Mouse (Mus musculus) erythroblast, embryonic 14.5 days (primary cell): ENCODE measurements around the gene Gm6525. TPM values are rescaled to one million over a fixed set of nuclear protein-coding genes. Genes with fewer than 3 reads are reported as not detected.

Experiments used
- H3K27me3 ChIP-seq: 2 replicates; pipeline ENCODE4 v1.6.1; 2012; ENCODE audit warnings: inconsistent platforms; ENCODE audit not compliant: control insufficient read depth
- H3K36me3 ChIP-seq: 2 replicates; pipeline ENCODE4 v1.6.1; 2012; ENCODE audit warnings: mild to moderate bottlenecking, inconsistent platforms; ENCODE audit not compliant: control insufficient read depth
- H3K4me1 ChIP-seq: 2 replicates; pipeline ENCODE4 v1.6.1; 2012; ENCODE audit warnings: inconsistent platforms; ENCODE audit not compliant: control insufficient read depth
- H3K4me3 ChIP-seq: replicated peaks from 2 replicates; pipeline ENCODE3; 2012; ENCODE audit warnings: moderate library complexity, mild to moderate bottlenecking, inconsistent platforms
- H3K9me3 ChIP-seq: 2 replicates; pipeline ENCODE4 v1.6.1; 2012; ENCODE audit warnings: low read length, inconsistent platforms, mixed read lengths; ENCODE audit not compliant: control insufficient read depth
- GATA1 ChIP-seq: IDR thresholded peaks from 2 replicates; pipeline ENCODE4 v1.6.1; 2012; ENCODE audit warnings: low read length, inconsistent platforms, mixed read lengths
- TAL1 ChIP-seq: IDR thresholded peaks from 3 replicates; pipeline ENCODE4 v1.6.1; 2012; ENCODE audit warnings: low read length, inconsistent platforms, mixed read lengths
- polyA plus RNA-seq: library from polyadenylated mRNA; stranded (reverse); fragments of >175 nt; gene quantifications from 2 replicates; pipeline ENCODE4 v1.2.3, GENCODE M21; 2012

Gene Gm6525
- polyA plus RNA-seq, 1 experiment: not detected

- H3K36me3 ChIP-seq: peaks cover 2% of the 10 kb centered on the region; the same call in 1 of the 2 replicates
- no peak overlapping the region for H3K4me3 ChIP-seq
- no peaks in the 10 kb centered on the region for H3K9me3 ChIP-seq
- no peaks in the 10 kb centered on the region for H3K4me1 ChIP-seq
- TF ChIP-seq TAL1 (no peak), GATA1 (no peak)
- no peaks in the 10 kb centered on the region for H3K27me3 ChIP-seq
These were observed 7.8 kb upstream of the Gm6525 start for GRCm38 (mm10) chr3:84166073-84166472.

- no peak overlapping the region for H3K4me3 ChIP-seq
- peaks cover 3% of the 10 kb centered on the region for H3K4me1 ChIP-seq
- H3K27me3 ChIP-seq: no peaks in the 10 kb centered on the region
- peaks cover 2% of the 10 kb centered on the region; the same call in 1 of the 2 replicates for H3K36me3 ChIP-seq
- H3K9me3 ChIP-seq: no peaks in the 10 kb centered on the region
- TF ChIP-seq GATA1 (no peak), TAL1 (no peak)
These were observed 5.0 kb upstream of the Gm6525 start for GRCm38 (mm10) chr3:84168943-84169342.

- no peaks in the 10 kb centered on the region for H3K27me3 ChIP-seq
- H3K4me1 ChIP-seq: peaks cover 3% of the 10 kb centered on the region
- peaks cover 2% of the 10 kb centered on the region; the same call in 1 of the 2 replicates for H3K36me3 ChIP-seq
- H3K9me3 ChIP-seq: no peaks in the 10 kb centered on the region
- TF ChIP-seq GATA1 (no peak), TAL1 (no peak)
- H3K4me3 ChIP-seq: no peak overlapping the region
These were observed 4.4 kb upstream of the Gm6525 start for GRCm38 (mm10) chr3:84169393-84170005.

- H3K4me3 ChIP-seq: no peak overlapping the region
These were observed 1.5 kb upstream of the Gm6525 start for GRCm38 (mm10) chr3:84172406-84172805.

GRCm38 (mm10) chr3:84175337-84176315, 1.7 kb downstream of the Gm6525 start:
- no peaks in the 10 kb centered on the region for H3K27me3 ChIP-seq

More at GRCm38 (mm10) chr3:84172406-84172805, 1.5 kb upstream of the Gm6525 start:
- H3K4me1 ChIP-seq: peaks cover 3% of the 10 kb centered on the region
- no peaks in the 10 kb centered on the region for H3K9me3 ChIP-seq
- no peaks in the 10 kb centered on the region; the same call in 1 of the 2 replicates for H3K36me3 ChIP-seq
- no peaks in the 10 kb centered on the region for H3K27me3 ChIP-seq
- TF ChIP-seq TAL1: no peak
- no peak for TF ChIP-seq GATA1

GRCm38 (mm10) chr3:84177834-84178233, 3.9 kb downstream of the Gm6525 start:
- no peaks in the 10 kb centered on the region; the same call in 1 of the 2 replicates for H3K4me1 ChIP-seq
- no peak overlapping the region for H3K4me3 ChIP-seq
- H3K27me3 ChIP-seq: no peaks in the 10 kb centered on the region
- no peaks in the 10 kb centered on the region for H3K9me3 ChIP-seq
- TF ChIP-seq TAL1: no peak
- TF ChIP-seq GATA1: no peak
- H3K36me3 ChIP-seq: no peaks in the 10 kb centered on the region; the same call in 1 of the 2 replicates

More at GRCm38 (mm10) chr3:84175337-84176315, 1.7 kb downstream of the Gm6525 start:
- TF ChIP-seq GATA1: no peak
- no peak for TF ChIP-seq TAL1
- Histone ChIP-seq H3K4me1 (peaks cover 3% of the 10 kb centered on the region), H3K36me3 (no peaks in the 10 kb centered on the region; the same call in 1 of the 2 replicates), H3K9me3 (no peaks in the 10 kb centered on the region), H3K4me3 (no peak overlapping the region)

GRCm38 (mm10) chr3:84180304-84180703, 6.4 kb downstream of the Gm6525 start:
- TF ChIP-seq TAL1 (no peak), GATA1 (no peak)
- no peaks in the 10 kb centered on the region; the same call in 1 of the 2 replicates for H3K36me3 ChIP-seq
- no peaks in the 10 kb centered on the region for H3K9me3 ChIP-seq
- no peaks in the 10 kb centered on the region; the same call in 1 of the 2 replicates for H3K4me1 ChIP-seq
- H3K27me3 ChIP-seq: no peaks in the 10 kb centered on the region
- no peak overlapping the region for H3K4me3 ChIP-seq

GRCm38 (mm10) chr3:84181102-84181501, 7.2 kb downstream of the Gm6525 start:
- TF ChIP-seq TAL1 (no peak), GATA1 (no peak)
- Histone ChIP-seq H3K36me3 (no peaks in the 10 kb centered on the region; the same call in 1 of the 2 replicates), H3K27me3 (no peaks in the 10 kb centered on the region), H3K4me3 (no peak overlapping the region), H3K4me1 (no peaks in the 10 kb centered on the region; the same call in 1 of the 2 replicates), H3K9me3 (no peaks in the 10 kb centered on the region)

- no peaks in the 10 kb centered on the region; the same call in 1 of the 2 replicates for H3K36me3 ChIP-seq
- no peak for TF ChIP-seq TAL1
- H3K9me3 ChIP-seq: no peaks in the 10 kb centered on the region
- H3K4me3 ChIP-seq: no peak overlapping the region
- no peaks in the 10 kb centered on the region; the same call in 1 of the 2 replicates for H3K4me1 ChIP-seq
- H3K27me3 ChIP-seq: peaks cover 2% of the 10 kb centered on the region
These were observed 7.8 kb downstream of the Gm6525 start for GRCm38 (mm10) chr3:84181717-84182116.
